Mouse (Mus musculus) ovary, adult 10 weeks (tissue): ENCODE data around the gene Adgrl4. TPM values are rescaled to one million over a fixed set of nuclear protein-coding genes. Genes with fewer than 3 reads are reported as not detected.

Experiments
- polyA plus RNA-seq: library from polyadenylated mRNA; stranded (reverse); fragments of 350-450 nt; fragmentation: Illumina TruSeq; extraction: RNeasy Lipid Tissue Mini Kit (QIAGEN cat#74804); gene quantifications from one replicate; pipeline ENCODE4 v1.2.3, GENCODE M21; 2014

Adgrl4 gene
- 32.6 TPM for polyA plus RNA-seq

GRCm38 (mm10) chr3:151437693-151438092 lies at the start of gene Adgrl4:
Gene Adgrl4, plus strand, starts transcription at chr3:151437887.

